Mouse (Mus musculus): ENCODE measurements around the gene Npm3.

- no peak for TF ChIP-seq GATA1 (IDR thresholded peaks at IDR 0.05; ENCODE audit: borderline replicate concordance, low read length)
- no peak for TF ChIP-seq FLI1 (IDR thresholded peaks at IDR 0.05; ENCODE audit: low read length)
These were observed 31.0 kb upstream of the Npm3 start for GRCm38 (mm10) chr19:45780350-45780915.

All from megakaryocyte, embryonic 14.5 days (primary cell).